Mouse (Mus musculus): ENCODE measurements around the gene Fgfr2.

The Fgfr2 gene

DNA sequence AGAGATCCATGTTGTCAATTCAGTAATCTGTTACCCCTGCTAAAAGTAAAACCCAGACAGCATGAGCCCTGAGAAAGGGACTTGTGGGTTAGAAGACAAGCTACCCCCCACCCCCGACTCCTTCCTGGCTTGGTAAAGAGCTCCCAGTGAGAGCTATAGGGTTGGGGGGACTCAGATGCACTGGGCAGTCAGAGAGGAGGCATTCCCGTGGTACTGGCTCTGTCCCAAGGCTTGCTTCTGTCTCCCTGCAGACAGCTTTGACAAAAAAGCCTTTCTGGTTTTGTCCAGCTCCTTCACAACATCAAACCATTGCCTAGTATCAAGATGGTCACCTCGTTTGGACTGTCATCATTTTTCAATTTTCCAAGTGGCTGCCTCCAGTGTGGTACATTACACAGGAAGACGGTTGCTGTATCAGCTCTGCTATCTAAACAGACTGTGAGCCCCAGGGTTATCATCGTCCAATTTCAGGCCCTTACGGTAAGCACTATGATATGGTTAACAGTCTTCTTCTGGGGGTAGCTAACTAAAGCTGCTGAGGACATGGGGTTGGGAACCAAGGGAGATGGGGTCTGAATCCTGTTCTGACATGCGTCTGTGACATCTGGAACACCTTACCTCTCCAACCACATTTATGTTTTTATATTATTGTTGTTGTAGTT, 726.4 kb downstream of the Fgfr2 start:
- DNase-seq (ENCODE audit: low read depth): no peak

- no peak for DNase-seq (ENCODE audit: low read depth)
Observed at GRCm38 (mm10) chr7:132393582-132394175, 729.5 kb downstream of the Fgfr2 start.

GRCm38 (mm10) chr7:132393014-132393406, 730.1 kb downstream of the Fgfr2 start:
- DNase-seq (ENCODE audit: low read depth): no peak

GRCm38 (mm10) chr7:132392233-132393013, 730.7 kb downstream of the Fgfr2 start:
- no peak for DNase-seq (ENCODE audit: low read depth)

DNA sequence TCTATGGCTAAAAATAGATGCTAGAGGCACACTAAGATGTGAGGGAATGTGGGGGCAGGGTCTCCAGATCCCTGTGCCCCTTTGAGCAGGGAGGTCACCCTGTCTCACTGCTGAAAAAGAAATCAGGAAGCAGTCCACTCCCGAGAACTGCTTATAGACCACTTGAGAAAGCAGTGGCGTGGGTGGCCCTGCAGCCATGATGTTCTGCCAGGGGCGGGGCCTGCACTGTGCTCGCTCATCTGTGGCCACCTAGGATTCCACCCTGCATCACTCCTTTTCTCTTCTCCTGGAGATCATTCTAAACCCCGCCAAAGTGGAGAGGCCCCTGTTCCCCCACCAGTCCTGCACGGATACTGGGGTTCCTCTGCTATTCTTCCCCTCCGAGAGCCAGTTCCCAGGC, 733.7 kb downstream of the Fgfr2 start:
- no peak for DNase-seq (ENCODE audit: low read depth)

GRCm38 (mm10) chr7:132387507-132387906, 735.6 kb downstream of the Fgfr2 start:
- DNase-seq (ENCODE audit: low read depth): no peak

DNA sequence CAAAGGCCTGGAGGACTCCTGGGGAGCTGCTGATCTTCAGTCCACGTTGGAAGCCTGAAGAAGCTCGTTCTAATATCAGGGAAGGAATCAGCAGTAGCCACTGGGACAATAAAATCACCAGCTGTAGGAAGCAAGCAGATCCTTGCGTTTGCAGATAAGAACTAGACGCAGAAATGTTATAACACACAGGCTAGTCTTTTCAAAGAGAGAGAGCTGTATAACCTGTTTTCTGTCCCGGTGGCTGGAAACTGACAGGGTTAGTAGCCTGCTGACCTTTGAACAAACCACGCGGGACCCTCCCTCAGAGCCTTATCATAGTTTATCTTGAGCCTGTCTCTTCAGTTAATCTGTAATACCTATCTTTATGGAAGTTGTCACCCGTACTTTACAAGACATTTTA, 736.8 kb downstream of the Fgfr2 start:
- no peak for DNase-seq (ENCODE audit: low read depth)

DNA sequence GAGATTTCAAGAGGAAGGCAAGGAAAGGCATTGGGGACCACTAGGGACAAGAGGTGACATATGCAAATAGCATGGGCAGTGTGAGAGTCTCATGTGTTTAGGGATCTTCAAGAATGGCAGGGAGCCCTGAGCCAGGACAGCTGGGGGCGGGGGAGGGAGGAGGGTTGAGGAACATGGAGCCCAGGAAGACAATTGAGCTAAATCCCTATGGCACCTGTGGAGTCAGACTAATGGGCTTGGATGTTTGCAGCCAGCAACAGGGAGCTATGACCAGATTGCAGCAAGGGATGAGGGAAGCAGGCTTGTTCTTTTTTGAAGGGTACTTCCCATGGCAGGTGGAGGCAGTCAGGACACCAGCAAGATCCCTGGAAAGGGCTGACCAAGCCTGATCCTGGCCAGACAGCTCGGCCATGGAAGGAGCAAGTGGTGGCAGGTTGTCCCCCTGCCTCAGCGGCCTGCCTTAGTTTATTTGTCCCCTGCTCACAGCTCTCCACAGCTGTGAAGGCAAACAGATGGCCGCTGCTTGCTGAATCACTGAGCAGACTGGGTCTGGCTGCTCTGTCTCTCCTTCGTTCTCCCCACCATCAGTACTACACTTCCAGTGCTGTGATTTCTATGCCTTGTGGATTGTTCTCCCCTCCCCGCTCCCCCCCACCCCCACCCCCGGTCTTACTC, 737.6 kb downstream of the Fgfr2 start:
- DNase-seq (ENCODE audit: low read depth): no peak

- no peak for DNase-seq (ENCODE audit: low read depth)
Observed at GRCm38 (mm10) chr7:132384736-132385455, 738.3 kb downstream of the Fgfr2 start.

DNA sequence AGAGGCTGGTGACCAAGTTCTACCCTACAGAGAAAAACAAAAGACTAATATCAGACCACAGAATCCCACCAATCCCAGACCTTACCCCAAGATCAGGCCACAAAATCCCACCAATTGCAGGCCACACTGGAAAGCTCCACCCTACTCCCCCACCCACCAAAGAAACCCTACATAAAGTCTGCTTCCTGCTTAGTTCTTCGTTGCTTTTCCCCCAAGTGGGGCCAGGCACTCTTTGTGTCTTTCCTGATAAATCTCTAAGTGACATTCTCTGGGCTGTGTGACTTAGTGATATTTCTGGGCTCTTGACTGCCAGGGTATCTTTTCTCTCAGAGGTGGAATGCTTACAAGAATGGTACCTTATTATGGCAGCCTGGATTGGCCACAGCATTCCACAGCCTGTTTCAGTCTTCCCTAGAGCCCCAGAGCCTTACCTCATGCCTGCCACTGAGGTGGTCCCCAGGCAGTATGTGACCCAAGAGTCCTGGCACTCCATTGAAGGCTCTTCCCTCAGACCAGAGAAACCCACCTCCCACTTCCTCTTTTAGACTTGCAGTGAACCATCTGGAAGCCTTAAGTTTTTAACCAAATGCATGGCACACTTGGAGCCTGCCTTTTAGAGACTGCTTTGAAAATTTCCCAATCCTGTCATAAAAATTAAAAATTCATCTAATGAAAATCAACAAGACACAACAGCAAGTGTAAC, 742.4 kb downstream of the Fgfr2 start:
- no peak for DNase-seq (ENCODE audit: low read depth)

GRCm38 (mm10) chr7:132377913-132378312, 745.2 kb downstream of the Fgfr2 start:
- no peak for DNase-seq (ENCODE audit: low read depth)

DNA sequence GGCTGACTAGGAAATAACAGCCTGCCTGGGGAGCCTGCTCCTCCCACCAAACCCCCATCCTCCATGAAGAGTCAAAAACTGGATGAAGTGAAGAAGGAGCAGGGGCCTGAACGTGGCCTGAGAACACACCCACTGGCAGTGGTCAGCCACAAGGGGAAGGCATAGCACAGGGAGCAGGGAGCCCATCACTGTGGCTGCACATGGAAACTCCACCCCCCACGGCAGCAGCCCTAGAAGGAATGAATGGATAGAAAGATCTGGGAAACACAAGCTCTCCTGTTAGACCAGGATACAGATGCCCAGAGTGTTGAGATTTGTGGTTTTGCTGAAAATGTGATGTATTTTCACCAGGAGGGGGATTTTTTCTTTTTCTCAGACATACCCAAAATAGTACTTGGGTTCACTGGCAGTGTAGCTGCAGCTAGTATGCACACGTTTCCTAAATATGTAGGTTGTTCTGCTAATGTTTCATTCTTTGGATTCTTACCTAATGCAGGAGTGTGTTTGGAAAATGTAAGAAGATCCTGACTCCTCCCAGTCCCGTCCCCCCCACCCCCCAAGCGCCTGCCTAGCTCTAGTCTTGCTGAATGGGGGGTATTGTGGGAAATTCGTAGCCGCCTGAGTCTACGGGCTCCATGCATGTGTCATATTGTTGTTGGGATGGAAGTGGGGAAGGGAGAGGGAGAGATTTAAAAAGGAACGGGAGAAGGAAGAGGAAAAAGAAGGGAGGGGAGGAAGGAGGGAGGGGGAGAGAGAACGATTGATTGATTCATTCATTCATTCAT, 749.4 kb downstream of the Fgfr2 start:
- no peak for DNase-seq (ENCODE audit: low read depth)

DNA sequence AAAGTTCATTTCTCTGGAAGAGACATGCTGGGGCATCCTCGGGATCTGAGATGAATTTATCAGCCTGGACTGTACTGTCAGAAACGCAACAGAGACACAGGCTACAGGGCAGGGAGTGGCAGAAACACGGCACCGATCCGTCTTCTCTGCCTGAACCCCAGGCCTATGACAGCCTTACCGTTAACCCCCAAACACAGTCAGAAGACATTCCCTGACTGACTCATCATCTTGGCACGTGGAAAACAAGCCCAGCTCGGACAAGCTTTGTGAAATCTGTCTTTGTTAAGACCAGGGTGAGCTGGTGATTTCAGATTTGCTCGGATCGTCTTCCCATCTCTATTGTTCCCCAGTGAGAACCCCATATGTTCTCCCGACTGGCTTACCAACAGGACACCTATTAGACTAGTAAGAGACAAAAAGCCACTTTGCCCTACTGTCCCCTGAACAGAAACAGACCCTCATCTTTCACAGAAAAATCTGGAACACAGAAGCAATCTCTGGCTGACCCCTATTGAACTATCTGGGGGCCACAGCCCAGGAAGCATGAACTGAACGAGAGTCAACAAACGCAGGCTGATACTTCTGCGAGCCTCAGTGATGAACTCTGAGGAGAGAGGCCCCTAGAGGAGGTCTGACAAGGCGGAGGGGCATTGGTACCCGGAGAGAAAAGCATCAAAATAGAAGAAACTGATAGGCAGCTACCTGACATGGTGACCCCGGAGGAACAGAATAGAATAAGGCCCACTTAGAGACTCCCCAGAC, 750.2 kb downstream of the Fgfr2 start:
- no peak for DNase-seq (ENCODE audit: low read depth)

DNA sequence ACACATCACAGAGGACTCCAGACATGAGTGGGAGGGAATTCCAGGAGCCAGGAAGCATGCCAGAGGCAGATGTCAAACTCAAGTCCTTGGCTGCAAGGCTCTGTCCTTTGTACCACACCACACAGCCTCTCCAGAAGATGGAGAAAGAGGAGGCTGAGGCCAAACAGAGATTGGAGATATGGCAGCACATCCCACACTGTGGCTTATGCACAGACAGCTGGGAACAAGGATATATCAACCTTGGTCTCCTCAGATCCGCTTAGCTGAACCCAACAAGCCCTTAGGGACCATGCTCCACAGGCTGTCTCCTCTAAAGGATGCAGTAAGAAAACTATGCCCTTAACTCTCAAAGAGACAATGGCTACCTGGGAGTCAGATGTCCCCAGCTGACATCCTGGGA, 751.3 kb downstream of the Fgfr2 start:
- DNase-seq (ENCODE audit: low read depth): no peak

- DNase-seq (ENCODE audit: low read depth): no peak
Observed at GRCm38 (mm10) chr7:132369784-132370183, 753.4 kb downstream of the Fgfr2 start.

GRCm38 (mm10) chr7:132368859-132369258, 754.3 kb downstream of the Fgfr2 start:
- DNase-seq (ENCODE audit: low read depth): no peak

GRCm38 (mm10) chr7:132367344-132367743, 755.8 kb downstream of the Fgfr2 start:
- no peak for DNase-seq (ENCODE audit: low read depth)

DNA sequence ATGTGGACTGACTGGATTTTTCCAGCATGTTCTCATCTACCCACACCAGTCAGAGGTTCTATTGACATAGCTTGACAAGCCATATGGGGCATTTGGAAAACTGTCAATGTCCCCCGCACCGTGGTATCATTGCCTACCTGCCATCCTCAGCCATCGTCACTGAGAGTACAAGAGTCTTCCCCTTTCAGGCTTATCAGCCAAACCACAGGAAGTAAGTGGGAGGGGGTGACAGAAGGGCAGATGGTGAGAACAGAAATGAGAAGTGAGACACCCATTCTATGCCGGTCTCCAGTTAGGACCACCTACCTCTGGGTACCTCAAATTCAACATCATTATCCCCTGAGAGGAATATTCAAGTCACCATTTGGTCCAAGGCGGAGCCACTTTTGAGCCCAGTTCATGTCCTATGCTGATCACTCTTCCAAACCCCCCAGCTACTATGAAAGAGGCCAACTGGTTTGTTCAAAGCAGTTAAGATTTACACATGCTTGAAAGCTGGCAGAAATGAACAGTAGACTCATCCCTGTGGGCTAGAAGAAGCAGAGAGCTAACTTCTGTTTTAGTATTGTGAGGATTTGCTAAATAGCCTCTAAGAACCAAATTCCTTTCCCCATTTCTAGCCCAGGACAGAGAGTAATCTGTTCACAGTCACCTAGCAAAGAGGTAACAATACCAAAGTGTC, 757.3 kb downstream of the Fgfr2 start:
- DNase-seq (ENCODE audit: low read depth): peak; percentile 73

- peak; percentile 62 for DNase-seq (ENCODE audit: low read depth)
Observed at GRCm38 (mm10) chr7:132365111-132365510, 758.0 kb downstream of the Fgfr2 start.
